Mouse (Mus musculus): ENCODE data around the gene Scimp.

The Scimp gene

GRCm38 (mm10) chr11:70812365-70812764 lies at the start of gene Scimp:
TSS of gene Scimp (minus strand) at chr11:70812586.
- DNase-seq (ENCODE audit: low read depth, low spot score) = no peak

DNA sequence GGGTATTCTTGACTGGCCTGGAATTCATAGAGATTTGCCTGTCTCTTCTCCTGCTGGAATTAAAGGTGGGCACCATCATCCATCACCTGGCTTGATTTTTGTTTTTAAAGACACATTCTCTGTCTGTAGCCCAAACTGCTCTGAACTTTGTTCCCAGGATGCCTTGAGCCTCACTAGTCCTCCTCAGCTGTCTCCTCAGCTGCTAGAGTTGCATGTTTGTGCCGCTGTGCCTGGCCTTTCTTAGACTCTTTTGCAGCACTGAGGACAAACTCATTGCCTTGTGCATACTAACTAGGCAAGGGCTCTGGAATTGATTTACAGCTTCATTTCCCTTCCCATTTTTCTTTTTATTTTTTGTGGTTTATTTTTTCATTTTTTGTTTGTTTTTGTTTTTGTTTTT lies 48.0 kb upstream of the Scimp start:
- no peak for DNase-seq (ENCODE audit: low read depth, low spot score)

DNA sequence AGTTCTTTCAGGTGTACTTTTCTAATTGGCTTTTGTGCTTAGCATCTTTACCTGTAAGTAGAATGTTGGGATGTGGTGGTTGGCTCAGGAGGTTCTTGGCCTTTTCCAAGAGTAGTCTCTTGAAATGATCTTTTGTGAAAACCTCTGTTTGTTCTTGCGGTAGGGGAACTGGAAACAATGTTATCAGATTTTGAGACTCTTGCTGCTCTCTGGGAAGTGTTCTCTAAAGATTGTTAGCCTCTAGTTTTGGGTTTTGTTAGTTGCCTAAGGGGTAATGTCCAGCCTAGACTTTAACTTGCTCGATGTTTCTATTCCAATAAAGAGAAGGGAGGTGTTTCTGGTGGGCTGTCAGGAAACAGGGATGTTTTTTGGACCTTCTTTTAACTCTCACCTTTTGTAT lies 33.6 kb upstream of the Scimp start:
- no peak for DNase-seq (ENCODE audit: low read depth, low spot score)

DNA sequence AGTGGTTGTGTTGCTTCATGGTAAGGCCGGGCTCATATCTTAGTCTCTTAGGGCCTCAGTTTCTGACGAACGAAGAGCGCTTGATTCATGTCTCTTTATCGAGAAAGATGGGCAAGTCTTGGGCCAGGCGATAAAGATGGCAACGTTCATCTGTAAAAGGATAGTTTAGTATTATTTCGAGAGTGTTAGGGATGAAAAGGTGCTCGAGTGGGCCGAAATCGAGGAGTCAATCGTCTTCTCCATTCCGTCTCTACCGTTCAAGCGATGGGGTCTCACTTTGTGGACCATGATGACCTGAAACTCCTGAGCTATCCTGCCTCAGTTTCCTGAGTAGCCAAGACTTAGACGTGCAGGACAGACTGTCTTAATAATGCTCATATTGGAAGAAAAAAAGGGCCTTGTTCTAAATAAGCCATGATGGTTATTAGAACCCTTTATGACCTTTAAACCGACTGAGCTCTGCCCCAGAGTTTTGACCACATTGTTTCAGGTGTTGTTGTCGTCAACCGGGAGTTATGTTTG lies 33.1 kb upstream of the Scimp start:
- DNase-seq (ENCODE audit: low read depth, low spot score) = no peak

DNA sequence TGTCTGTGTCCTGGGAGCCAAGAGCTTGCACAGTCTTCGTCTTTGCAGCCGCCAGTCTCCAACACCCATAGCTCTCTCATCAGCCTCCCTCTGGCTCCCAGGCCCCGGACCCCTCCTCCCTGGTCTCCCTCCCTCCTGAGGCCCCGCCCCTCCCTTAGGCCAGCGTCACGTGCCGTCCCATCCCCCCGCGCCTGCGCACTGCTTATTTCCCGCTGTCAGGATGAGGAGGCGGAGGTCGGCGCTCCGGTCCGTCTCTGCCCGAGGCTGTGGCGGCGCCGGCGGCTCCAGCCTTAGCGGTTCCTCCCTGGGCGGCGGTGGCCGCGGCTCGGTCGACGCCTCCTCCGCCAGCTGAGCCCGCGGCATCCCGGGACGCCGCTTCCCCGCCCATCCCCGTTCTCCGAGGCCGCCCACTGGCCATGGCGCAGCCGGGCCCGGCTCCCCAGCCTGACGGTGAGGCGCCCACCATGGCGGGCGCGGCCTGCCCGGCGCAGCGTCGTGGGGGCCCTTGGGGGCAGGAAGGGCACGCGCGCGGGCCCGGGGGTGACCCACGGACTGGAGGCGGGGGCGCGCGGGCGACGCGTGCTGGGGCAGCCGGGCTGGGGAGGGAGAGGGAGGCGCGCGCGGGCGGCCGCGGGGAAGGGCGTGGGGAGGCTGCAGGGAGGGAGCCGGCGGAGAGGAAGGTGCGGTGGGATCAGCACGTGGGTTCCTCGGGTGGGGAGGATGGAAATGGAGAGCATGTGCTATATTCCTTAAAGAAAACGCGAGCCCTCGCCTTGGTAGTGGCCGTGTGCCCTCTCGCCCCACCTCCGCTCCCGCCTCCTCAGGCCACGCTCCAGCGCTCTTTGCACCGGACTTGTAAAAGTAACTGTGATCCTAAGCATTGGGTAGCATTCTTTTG lies 32.4 kb upstream of the Scimp start, which contains the start of gene Rabep1:
Gene Rabep1 (plus strand): TSS at position 220 of the 898 bp plus-strand sequence.
- peak; percentile 84 for DNase-seq (ENCODE audit: low read depth, low spot score)

- DNase-seq (ENCODE audit: low read depth, low spot score) = no peak
These were observed 31.5 kb upstream of the Scimp start for GRCm38 (mm10) chr11:70843701-70844551.

DNA sequence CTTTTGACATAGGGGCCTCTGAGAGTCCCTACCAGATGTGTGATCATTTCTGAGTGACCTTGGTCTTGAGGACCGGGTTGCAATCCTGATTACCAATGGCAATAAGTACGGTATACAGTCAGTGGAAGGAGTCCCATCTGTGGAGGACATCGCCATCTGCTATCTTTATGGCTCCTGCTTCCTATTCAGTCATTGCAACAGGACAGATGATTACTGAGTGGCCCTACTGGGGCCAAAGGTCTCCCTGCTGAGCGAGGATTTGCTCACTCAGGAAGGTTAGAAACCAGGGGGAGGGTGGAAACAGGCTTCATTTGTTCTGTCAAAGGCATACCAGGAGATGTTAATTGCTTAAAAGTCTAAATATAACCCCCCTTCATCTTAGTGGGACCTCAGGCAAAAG lies 30.6 kb upstream of the Scimp start:
- no peak for DNase-seq (ENCODE audit: low read depth, low spot score)

- no peak for DNase-seq (ENCODE audit: low read depth, low spot score)
These were observed 26.2 kb upstream of the Scimp start for GRCm38 (mm10) chr11:70838610-70839009.

GRCm38 (mm10) chr11:70837031-70837430 lies 24.6 kb upstream of the Scimp start:
- no peak for DNase-seq (ENCODE audit: low read depth, low spot score)

- DNase-seq (ENCODE audit: low read depth, low spot score) = no peak
These were observed 23.0 kb upstream of the Scimp start for GRCm38 (mm10) chr11:70835381-70835831.

GRCm38 (mm10) chr11:70833831-70834230 lies 21.4 kb upstream of the Scimp start:
- no peak for DNase-seq (ENCODE audit: low read depth, low spot score)

DNA sequence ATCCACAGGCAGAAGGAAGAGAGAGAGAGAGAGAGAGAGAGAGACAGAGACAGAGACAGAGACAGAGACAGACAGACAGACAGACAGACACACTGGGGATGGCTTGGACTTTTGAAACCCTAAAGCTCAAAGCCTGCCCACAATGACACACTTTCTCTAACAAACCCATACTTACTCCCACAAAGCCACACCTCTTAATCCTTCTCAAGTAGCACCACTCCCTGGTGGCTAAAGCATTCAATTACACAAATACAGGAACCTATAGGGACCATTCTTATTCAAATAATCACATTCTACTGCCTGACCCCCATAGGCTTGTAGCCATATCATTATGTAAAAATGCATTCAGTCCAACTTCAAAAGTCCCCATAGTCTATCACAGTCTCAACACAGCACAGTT lies 21.0 kb upstream of the Scimp start:
- DNase-seq (ENCODE audit: low read depth, low spot score) = no peak

DNA sequence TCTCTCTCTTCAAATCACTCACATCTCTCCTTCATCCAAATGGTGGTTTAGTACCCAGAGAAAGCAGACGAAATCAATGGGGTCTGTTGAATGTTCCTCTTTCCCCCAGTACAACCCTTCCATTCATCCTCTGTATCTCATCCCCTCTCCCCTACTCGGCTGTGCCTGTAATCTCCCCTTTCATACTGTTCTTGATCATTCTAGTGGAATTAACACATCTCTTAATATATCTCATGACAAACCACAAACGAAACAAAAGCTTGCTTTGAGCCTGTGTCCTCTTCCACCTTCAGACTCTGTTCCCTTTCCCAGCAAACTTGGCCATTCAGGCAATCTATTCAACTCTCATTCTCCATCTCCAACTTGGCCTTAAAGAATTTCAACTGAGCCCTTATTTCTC lies 18.8 kb upstream of the Scimp start:
- no peak for DNase-seq (ENCODE audit: low read depth, low spot score)

DNA sequence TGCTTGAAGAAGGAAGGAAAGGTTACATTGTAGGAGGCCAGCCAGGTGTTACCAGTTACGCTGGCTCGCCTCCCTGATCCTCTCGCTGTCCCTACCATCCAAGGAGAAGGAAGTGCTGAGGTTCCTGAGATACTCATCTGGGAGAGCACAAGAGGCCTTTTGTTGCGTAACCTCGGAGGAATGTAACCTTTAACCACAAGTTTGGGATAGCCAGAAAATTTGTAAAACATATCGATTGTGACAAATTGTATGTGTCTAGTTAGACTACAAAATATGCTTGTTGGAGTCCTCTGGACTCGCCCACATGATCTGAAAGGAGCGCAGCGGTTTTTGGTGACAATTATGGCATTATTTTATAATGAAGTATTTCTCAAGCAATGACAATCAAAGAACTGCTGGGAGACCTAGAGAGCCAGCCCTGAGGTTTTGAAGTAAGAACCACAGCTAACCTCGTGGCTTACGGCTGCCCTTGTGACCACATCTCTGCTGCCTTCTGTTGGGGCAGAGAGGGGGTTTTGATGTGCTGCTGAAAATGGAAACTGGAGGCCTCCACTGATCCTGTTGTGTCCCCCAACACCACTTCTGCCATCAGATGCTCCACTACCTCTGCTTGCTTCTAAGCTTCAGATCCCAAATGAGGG lies 16.7 kb upstream of the Scimp start:
- no peak for DNase-seq (ENCODE audit: low read depth, low spot score)

GRCm38 (mm10) chr11:70826207-70826606 lies 13.8 kb upstream of the Scimp start:
- DNase-seq (ENCODE audit: low read depth, low spot score) = no peak

DNA sequence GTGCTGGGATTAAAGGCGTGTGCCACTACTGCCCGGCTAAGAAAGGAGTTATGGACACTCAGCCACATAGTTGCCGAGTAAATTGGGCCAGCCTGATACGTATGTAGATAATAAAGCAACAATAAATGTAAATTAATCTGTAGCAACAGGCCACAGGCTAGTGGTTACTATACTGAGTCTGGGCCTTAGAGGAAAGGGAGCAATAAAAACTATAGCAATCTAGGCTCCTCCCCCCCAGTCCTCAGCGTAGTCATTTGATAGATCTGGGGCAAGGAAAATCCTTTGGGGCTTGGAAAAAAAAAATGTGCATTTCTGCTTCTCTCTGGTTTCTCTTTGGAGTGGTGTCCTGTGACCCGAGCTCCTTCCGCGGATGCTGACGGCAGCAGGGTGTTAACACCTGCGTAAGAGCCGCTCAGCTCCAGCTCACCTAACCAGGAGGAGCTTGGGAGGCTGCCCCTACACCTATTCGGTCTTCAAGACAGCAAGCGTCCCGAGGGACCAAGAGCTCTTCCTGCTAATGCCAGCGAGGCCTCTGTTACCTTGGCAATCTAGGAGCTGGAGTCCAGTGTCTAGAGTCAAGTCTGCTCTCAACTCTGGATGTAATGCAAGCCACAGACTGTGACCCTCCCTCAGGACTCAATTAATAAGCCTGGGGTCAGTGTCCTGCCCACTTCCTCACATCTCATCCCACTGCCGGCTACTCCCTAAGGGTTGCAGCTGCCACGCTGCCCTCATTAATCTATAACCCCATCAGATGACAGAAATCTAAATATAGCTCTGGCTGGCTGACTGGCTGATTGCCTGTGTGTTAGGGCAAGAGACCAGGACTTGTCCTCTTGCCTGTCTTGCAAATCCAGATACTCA lies 9.6 kb upstream of the Scimp start:
- no peak for DNase-seq (ENCODE audit: low read depth, low spot score)

DNA sequence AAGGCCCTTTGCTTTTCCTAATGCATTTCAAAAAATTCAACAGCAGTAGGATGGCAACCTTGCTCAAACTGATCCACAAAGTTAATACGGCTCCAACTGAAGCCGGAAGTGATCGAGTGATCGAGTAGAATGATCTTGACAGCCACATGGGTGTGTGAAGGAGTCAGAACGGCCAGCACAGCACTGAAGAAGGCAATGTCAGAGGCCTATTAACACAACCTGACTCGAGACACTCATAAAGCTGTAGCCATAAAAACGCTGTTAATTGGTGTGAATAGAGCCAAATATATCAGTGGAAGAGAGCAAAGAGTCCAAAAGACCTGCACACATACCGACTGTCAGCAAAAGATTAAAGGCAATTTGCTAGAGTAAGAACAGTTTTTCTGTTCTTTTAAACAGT lies 7.7 kb upstream of the Scimp start:
- DNase-seq (ENCODE audit: low read depth, low spot score) = no peak

DNA sequence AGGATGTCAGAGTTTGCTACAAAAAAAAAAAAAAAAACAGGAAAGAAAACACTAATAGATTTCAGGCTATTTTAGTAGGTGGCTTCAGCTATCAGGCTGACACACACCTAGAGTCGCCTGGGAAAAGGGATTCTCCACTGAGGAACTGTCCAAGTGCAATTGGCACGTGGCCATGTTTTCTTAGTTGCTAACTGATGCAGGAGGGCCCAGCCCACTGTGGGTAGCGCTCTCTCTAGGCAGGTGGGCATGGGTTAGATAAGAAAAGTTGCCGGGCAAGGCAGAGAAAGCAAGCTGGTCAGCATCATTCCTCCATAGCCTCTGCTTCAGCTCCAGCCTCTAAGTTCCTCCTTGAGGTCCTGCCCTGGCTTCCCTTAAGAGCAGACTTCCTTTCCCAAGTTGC lies 4.4 kb upstream of the Scimp start:
- DNase-seq (ENCODE audit: low read depth, low spot score) = no peak

DNA sequence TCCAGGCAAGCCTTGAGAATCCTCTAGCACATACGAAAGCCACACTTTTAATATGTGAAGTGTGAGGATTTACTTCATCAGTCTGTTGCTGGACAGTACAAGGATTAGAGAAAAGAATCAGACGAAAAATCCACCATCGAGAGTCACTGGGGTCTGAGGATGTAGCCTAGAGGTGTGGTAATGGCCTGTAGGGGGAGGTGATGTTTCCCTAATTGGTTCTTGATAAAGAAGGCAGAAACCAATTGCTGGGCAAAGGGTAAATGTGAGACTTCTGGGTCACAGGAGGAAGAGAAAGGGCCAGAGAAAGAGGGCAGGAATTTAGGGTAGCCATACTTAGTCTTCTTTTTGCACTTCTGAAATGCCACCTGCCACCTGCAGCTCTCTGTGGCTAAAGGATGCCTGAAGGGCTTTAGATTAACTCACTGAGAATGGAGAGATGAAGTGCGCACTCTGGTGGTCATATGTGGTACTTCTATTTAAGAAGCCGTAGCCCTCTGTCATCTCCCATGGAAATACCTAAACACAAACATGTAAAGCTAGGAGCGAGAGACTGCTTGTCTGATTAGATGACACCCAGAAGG lies 3.2 kb upstream of the Scimp start:
- DNase-seq (ENCODE audit: low read depth, low spot score) = peak; percentile 3

GRCm38 (mm10) chr11:70815071-70815470 lies 2.7 kb upstream of the Scimp start:
- no peak for DNase-seq (ENCODE audit: low read depth, low spot score)

All from brain, embryonic 18.5 days (tissue).